Mouse (Mus musculus): Measurements from ENCODE around the gene Rcn3.

GRCm38 (mm10) chr7:45105491-45105890, 13.5 kb upstream of the Rcn3 start:
- TF ChIP-seq ZNF384 (IDR thresholded peaks at IDR 0.05; ENCODE audit: low read depth, low read length) (no peak), CTCF (IDR thresholded peaks at IDR 0.05 in 2 of 3, conservative IDR thresholded peaks at IDR 0.05 in 1 of 3; ENCODE audit: control insufficient read depth in 1 of 3, insufficient read depth in 1 of 3, low read depth in 2 of 3, low read length in 3 of 3, poor library complexity in 1 of 3, severe bottlenecking in 1 of 3) (no peak), USF1 (IDR thresholded peaks at IDR 0.05; ENCODE audit: low read depth, low read length) (no peak), TCF12 (IDR thresholded peaks at IDR 0.05; ENCODE audit: low read depth, low read length) (no peak), SMC3 (IDR thresholded peaks at IDR 0.05; ENCODE audit: low read depth, low read length) (no peak), POLR2A (IDR thresholded peaks at IDR 0.05; ENCODE audit: control insufficient read depth in 1 of 2, insufficient read depth in 1 of 2, low read depth in 1 of 2, low read length in 2 of 2, poor library complexity in 1 of 2) (no peak), NELFE (IDR thresholded peaks at IDR 0.05; ENCODE audit: low read depth, low read length) (no peak)

Measured in MEL (cell line).